Mouse (Mus musculus) Patski (cell line): ENCODE measurements at regions not wholly inside any gene's neighbourhood (a gene's known extent, or its start where the extent isn't known, plus 50 kb on each side); places are given as distances from the start of the nearest gene placed in this dataset.

Source experiments
- ATAC-seq: fragments of 100-300 bp; one replicate; pipeline ENCODE4 v1.8.0; 2021
- CTCF ChIA-PET: fragments of 350-600 bp; sonication (Branson Sonifier 250); formaldehyde crosslinking; loops from one replicate; lab custom pipeline; 2022; ENCODE audit warnings: inconsistent platforms; lab: Charles Lee
- POLR2A ChIA-PET: fragments of 350-600 bp; sonication (Branson Sonifier 250); formaldehyde crosslinking; loops from one replicate; lab custom pipeline; 2022; ENCODE audit warnings: antibody characterized with exemption, inconsistent platforms; lab: Charles Lee
- DNase-seq: peaks from one replicate; pipeline ENCODE4 v3.0.0-alpha.2; 2011; ENCODE audit warnings: low read depth, low spot score
- H3K27me3 ChIP-seq: fragments of 371-371 bp; one replicate; pipeline ENCODE4 v1.5.1; 2021
- CTCF ChIP-seq: fragments of 100-300 bp; IDR thresholded peaks from one replicate; pipeline ENCODE4 v1.5.1; 2021
- in situ Hi-C: fragments of 300-500 bp; cut with MboI; formaldehyde crosslinking; loops from 3 replicates; pipeline ENCODE4 v1.11.1; 2018; ENCODE audit warnings: low pct_unique_long_range_greater_than_20kb, mixed read lengths

GRCm38 (mm10) chr8:64542501-64542900 lies 150.4 kb downstream of the Cpe start:
- in situ Hi-C loops = loop anchor here (10.0 kb wide), 1 partner anchor 328 kb away; no protein-coding TSS in a partner anchor
- no peak for TF ChIP-seq CTCF
- POLR2A ChIA-PET = no interaction called here
- no peaks in the 10 kb centered on the region for H3K27me3 ChIP-seq
- CTCF ChIA-PET = interaction anchor here (1.0 to 2.1 kb wide), 4 partner anchors 11 to 516 kb away, joined by 3 to 7 read pairs (median 4); no protein-coding TSS in a partner anchor
- DNase-seq (peak; percentile 54), ATAC-seq (peak; percentile 100)

- CTCF ChIA-PET = interaction anchor here (1.2 kb wide), 1 partner anchor 33 kb away, joined by 4 read pairs; no protein-coding TSS in a partner anchor
- no peak for ATAC-seq
- in situ Hi-C loops = loop anchor here (10.0 kb wide), 1 partner anchor 325 kb away; no protein-coding TSS in a partner anchor
- DNase-seq = no peak
- TF ChIP-seq CTCF = no peak
- POLR2A ChIA-PET = no interaction called here
- no peaks in the 10 kb centered on the region for H3K27me3 ChIP-seq
Observed at GRCm38 (mm10) chr8:64539846-64540472, 152.9 kb downstream of the Cpe start.

GRCm38 (mm10) chr8:64531780-64532179 lies 161.1 kb downstream of the Cpe start:
- H3K27me3 ChIP-seq = no peaks in the 10 kb centered on the region
- no peak for ATAC-seq
- DNase-seq = no peak
- in situ Hi-C loops = no loop called here
- TF ChIP-seq CTCF = no peak
- ChIA-PET CTCF (interaction anchor here (1.0 to 1.5 kb wide), 2 partner anchors 10 to 16 kb away, joined by 3 to 5 read pairs; no protein-coding TSS in a partner anchor), POLR2A (no interaction called here)

DNA sequence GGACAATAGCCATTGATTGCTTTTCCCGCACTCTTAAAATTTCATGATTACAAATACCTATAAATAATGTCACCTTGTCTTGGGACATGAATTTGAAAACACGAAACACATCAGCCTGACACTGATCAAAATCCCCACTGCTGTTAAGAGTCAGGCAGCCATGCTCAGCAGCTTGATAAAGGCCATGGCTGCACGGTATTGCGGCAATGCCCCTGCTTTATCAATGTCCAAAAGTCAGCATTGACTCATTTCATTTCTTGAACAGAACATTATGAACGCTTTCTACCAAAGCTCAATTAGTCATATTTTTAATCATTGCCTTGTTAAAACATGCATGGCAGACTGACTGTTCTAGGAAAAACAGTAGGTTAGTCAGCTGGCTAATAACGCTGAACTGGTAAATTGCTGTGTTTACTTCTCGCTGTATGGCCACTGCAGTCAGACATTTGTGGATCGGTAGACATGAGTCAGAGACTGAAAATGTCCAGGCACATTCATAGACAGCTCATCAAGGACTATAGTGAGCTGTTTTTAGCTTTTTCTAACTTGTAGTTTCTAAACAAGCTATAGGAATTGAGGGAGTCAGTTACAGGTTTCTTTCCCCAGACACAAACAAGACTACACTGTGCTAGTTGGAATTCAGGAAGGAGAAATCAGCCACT lies 170.3 kb downstream of the Cpe start:
- peak; percentile 98 for ATAC-seq
- H3K27me3 ChIP-seq = no peaks in the 10 kb centered on the region
- DNase-seq = peak; percentile 93
- TF ChIP-seq CTCF = no peak
- ChIA-PET CTCF (no interaction called here), POLR2A (no interaction called here)
- in situ Hi-C loops = no loop called here

DNA sequence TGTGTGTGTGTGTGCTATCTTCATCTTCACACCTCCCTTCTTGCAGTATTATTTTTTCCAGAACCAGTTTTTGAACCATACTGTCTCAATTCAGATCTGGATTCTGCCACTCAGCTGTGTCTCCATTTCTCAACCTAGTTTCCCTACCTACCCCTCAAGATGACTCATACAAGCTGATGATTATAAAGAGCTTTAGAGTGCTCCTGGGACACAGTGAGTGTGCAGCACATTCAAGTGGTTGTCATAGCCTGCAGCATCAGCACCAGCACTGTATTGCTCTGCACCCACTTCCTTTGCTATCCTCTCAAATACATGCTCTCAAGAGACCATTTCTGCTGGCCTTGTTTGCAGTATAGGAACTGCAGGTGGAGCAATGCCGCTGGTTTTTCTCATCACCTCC lies 173.2 kb downstream of the Cpe start:
- ATAC-seq = no peak
- CTCF ChIA-PET = no interaction called here
- DNase-seq = no peak
- POLR2A ChIA-PET = no interaction called here
- no peaks in the 10 kb centered on the region for H3K27me3 ChIP-seq
- in situ Hi-C loops = no loop called here
- no peak for TF ChIP-seq CTCF

GRCm38 (mm10) chr8:64515923-64516322 lies 176.9 kb downstream of the Cpe start:
- DNase-seq (no peak), ATAC-seq (no peak)
- no peaks in the 10 kb centered on the region for H3K27me3 ChIP-seq
- POLR2A ChIA-PET = no interaction called here
- CTCF ChIA-PET = interaction anchor here (0.8 kb wide), 1 partner anchor 11 kb away, joined by 3 read pairs; no protein-coding TSS in a partner anchor
- TF ChIP-seq CTCF = no peak
- in situ Hi-C loops = no loop called here

DNA sequence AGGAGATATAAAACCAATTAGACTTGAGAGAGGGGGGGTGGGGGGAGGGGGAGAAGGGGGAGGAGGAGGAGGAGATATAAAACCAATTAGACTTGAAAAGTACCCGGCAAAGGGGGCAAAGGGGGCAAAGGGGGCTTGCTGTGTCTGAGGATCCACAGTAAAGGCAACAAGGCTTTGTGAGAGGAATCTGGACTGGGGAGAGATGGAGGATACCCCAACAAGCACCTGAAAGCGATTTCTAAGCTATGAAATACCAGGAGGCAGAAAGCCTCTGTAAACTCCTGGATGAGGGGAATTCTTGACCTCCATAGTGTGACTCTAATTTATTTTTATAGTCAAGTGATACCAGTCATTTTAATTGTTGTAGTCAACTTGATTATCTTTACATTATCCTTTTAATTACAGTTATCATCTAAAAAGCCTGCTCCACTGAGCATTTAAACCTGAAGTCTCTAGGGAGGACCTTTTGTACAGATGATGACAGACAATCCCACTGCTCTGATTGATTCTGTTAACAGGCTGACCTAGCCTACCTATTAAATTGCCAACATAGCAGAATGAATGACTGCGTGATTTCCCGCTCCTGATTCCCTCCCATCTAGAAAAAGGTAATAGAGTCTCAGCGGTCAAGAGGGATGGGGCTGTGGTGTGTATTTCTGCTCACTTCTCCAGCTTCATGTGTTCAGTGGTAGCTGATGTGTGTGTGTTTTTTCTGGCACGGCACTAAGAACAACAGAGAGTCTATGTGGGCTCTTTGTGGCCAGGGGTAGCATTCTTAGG lies 195.4 kb downstream of the Cpe start:
- ATAC-seq = no peak
- no peaks in the 10 kb centered on the region for H3K27me3 ChIP-seq
- in situ Hi-C loops = no loop called here
- DNase-seq = no peak
- no peak for TF ChIP-seq CTCF
- CTCF ChIA-PET = no interaction called here
- POLR2A ChIA-PET = no interaction called here

DNA sequence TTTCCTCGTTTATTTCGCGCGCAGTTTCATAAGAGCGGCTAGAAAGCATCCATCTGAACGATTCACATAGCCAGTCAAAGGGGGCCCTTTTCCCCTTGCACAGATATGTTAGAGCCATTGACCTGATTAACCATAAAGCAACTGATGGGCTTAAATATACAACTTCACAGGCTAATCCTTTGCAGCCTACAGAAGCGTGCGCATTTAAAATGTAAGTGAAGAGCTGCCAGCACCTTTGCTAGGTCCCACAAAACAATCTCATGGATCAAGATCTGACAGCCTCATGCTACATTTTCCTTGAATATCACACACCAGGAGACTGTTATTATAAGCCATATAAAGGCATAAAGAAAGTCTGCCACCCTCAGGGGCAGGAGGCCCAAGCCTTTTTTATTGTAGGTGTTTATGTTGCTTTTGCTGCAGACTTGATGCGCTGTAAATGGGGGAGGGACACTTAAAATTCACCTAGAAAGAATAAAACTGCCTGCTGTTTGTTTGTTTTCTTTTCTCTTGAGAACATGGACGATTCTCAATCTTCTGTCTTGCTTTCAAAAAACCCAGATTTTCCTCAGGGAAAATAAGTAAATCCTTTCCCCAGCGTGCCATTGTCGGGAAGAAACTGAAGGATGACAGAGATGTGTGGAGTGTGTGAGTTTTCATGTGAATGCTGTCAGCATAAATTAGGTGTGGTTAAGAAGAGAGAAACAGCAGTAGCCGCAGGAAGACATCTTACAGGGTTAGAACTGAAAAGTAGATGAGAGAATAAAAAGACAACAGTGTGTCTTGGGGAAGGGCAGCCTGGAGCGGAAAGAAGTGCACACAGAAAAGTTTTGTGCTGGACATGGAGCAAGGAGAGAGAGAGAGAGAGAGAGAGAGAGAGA lies 196.3 kb downstream of the Cpe start:
- no peak for ATAC-seq
- TF ChIP-seq CTCF = no peak
- ChIA-PET POLR2A (no interaction called here), CTCF (no interaction called here)
- no peak for DNase-seq
- no peaks in the 10 kb centered on the region for H3K27me3 ChIP-seq
- in situ Hi-C loops = no loop called here

DNA sequence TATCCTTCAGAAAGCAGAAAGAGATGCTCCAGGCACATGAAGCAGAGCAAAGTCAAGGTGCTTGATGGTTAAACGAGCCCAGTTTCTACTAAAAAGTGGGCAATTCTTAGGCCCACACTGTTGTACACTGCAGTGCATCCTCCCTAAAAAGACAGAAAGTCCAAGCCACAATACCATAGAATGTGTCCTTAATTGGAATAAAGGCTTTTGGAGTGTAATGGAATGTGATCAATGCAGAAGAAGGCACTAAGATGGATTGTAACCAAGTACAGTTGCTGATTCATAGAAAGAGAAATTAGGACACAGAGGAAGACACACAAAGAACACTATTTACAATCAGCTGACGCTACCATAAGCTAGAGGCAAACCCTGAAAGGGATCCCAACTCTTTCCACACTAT lies 201.3 kb downstream of the Cpe start:
- no peaks in the 10 kb centered on the region for H3K27me3 ChIP-seq
- CTCF ChIA-PET = no interaction called here
- TF ChIP-seq CTCF = no peak
- in situ Hi-C loops = no loop called here
- no peak for ATAC-seq
- POLR2A ChIA-PET = no interaction called here
- DNase-seq = no peak

GRCm38 (mm10) chr8:64488057-64488456 lies 204.8 kb downstream of the Cpe start:
- ATAC-seq (no peak), DNase-seq (no peak)
- ChIA-PET CTCF (no interaction called here), POLR2A (no interaction called here)
- in situ Hi-C loops = no loop called here
- TF ChIP-seq CTCF = no peak
- no peaks in the 10 kb centered on the region for H3K27me3 ChIP-seq
